Mouse (Mus musculus): ENCODE results near the gene Rgs8.

Rgs8 gene

DNA sequence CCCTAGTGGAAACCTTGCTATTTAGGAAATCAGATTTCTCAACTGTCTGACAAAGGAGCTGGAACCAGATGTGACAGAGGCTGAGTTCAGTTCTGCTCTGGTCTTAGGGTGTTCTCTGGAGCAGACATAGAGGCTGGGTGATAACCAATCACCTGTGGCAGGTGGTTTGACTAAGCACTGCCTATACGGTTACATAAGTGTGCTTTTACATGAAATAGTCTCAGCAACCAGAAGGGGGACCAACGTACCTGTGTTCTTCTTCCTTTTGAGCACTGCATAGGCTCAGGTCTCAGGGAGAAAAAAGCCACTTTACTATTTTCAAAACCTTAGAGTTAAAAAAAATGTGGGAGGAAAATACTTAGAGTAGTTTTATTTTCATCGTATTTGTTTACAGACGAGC lies 22.8 kb downstream of the Rgs8 start:
- no peak for DNase-seq

DNA sequence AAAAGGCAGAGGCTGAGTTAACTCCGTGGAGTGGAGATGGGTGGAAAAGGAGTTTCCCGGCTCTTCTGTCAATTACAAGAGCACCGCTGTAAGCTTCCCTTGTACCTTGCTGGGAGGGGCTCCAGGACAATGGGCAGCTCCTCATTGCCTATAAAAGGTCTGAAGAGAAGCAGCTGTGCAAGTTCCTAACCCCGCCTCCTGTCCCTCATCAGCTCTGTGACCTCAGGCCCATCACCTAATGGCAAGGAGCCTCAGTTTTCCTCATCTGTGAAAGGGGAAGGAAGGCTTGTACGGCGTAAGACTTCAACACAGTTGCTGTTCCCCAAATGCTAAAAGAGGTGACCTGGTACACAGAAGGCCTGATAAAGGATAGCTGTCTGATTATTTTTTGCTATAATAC lies 24.8 kb downstream of the Rgs8 start:
- no peak for DNase-seq

DNA sequence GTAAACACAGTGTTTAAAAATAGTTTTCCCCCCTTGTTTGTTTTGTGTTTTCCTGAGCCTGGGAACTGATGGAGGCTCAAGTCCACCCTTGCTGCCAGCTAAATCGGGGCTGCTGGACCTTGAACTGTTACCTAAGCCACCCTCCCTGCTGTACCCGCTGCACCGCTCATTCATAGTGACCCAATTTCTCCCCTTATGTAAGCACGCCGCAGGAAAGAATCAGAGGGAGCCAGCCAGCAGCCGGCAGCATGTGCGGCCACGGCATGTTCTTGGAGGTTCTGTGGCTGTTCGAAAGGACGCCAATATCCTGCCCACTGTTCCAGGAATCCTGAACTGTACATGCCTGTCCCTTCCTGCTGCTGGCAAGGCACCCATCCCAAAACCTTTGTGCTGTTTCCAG lies 26.3 kb downstream of the Rgs8 start:
- peak; percentile 87 for DNase-seq

DNA sequence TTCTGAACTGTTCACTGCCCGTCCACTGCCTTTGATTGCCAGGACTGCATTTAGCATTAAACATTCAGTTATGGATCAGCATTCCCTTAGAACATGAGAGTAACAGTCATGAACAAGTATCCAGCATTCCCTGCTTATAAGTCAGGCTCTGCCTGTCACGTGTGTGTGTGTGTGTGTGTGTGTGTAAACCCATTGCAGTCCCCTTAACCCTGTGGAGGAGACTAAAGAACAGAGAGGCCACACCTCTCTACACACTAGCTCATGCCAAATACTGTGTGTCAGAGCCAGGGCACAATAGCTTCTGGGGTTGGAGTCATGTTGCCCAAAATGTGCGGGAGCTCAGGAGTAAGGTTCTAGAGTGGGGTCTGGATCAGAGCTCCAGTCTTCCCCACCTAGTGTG lies 26.8 kb downstream of the Rgs8 start:
- no peak for DNase-seq

DNA sequence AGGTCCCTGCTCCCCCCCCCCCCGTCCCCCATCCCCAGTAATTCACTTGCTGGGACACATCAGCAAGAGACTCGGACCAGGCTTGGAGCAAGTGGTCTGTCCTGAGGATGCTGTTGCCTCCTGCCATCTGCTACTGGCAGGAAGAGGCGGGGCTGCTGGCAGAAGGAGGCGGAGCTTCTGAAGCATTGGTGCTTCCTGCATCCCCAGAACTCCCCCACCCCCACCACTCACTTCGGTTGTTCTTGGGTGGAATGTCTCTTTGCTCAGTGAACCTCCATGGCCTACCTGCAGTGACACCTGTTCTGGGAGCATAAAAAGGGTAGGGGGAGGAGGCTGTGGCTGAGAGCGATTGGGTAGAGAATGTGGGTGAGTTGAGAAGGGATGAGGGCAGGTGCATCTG lies 27.5 kb downstream of the Rgs8 start:
- peak; percentile 58 to 68 for DNase-seq

DNA sequence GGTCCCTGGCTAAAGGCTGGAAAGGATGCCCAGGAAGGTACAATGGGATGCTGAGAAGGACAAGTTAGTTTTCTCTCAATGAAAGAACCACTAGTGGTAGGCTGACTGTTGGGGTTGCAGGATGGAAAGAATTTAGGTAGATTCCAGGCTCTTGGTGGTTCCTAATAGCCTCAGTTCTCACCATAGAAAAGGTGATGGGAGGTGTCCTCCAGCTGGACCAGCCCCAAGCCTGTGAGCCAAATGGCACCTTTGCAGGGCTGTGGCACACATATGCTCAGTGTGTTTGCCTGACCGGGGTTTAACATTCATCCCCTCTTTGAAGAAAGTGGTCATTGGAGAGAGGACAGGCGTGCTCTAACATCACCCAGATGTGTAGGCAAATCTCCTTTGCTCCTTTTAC lies 28.2 kb downstream of the Rgs8 start:
- DNase-seq, result peak; percentile 71 to 73

DNA sequence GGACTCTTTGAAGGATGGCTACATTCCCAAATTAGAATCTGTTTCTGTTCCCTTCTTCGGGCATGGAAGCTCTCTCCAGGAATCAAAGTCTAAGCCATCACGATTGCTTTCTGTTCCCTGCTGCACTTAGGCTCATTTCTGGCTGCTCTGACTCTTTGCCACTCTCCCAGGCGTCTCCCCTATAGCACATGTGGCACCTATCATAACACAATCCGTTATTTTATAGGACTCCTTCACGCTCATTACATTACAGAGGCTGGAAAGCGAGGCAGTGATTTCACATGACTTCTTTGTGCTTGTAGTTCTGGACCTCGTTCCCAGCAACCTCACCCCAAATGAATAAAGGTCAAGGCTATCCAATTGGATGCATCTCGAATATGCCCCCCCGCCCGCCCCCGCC lies 30.4 kb downstream of the Rgs8 start:
- no peak for DNase-seq

DNA sequence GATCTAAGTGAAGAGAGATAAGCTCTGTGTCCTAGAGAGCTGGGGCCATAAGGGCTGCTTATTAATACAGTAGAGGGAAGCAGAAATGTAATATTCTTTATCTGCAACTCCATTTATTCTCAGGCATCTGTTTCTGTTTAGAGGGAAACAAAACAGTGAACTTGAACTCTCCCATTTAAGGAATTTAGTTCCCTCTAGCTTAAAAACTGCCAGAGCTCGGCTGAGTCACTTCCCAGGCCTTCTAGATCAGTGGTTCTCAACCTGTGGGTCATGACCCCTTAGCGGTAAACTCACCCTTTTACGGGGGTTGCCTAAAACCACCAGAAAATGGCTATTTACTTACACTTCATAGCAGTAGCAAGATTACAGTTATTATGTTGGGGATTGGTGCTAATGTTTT lies 32.8 kb downstream of the Rgs8 start:
- no peak for DNase-seq

DNA sequence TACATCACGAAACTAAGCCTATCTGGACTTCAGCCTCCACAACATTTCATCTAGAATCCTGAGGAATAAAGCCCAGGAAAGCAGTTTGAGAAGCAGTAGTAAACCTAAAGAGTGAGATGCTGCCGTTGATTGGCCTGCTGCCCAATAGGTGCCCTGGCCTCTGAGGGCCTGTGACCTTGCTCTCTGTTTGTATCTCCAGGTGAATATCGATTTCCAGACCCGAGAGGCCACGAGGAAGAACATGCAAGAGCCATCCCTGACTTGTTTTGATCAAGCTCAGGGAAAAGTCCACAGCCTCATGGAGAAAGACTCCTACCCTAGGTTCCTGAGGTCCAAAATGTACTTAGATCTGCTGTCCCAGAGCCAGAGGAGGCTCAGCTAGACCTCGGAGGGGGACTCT lies 39.7 kb downstream of the Rgs8 start:
- DNase-seq, result no peak

DNA sequence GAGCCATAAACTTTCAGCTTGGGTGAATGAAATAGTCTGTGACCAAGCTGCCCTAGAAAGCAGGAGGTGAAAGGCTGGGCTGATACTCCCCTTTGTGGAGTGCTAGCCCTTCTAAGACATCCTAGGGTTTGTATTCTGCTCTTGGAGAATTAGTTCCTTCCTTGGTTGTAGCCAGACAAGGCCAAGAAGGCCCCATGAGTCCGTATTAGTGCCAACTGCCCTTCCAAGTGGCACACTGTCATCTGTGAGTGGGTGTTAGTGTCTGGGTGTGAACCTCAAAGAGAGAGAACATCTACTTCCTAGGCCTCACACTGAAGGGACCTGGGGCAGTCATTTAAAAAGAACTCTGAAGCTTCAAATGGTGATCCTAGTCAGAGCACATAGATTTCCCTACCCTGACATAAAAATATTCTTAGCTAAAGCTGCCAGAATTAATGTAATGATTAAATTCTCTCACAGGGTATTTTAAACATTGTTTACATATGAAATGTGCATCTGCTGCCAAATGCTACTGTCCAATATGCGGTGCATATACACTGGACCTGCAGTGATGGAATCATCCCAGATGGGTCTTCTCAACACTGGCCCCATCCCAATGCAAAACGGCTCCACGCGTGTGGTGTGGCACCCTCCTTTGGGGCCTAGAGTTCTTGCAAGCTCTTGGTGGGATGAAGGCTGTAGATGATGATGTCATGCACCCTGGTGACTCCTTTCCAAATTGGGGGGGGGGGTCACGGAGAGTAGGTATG lies 41.7 kb downstream of the Rgs8 start:
- peak; percentile 27 to 55 for DNase-seq

DNA sequence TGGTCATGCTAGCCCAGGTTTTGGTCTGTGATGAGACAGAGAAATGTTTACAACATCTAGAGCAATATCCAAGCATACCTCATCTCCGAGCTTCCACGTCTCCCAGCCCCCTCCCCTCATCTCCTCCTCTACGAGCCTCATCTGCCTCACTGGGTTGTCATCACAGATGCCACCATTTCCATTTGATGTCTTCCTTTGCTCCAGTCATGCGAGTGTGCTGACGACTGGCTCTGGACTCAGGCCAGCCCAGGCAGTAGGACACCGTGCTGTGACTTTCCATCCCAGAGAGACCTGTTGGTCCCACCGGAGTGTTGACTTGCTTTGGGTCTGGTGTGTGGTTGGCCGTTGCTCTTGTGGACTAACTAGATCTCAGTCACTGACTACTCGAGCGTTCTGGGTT lies 42.6 kb downstream of the Rgs8 start:
- peak; percentile 81 to 83 for DNase-seq

DNA sequence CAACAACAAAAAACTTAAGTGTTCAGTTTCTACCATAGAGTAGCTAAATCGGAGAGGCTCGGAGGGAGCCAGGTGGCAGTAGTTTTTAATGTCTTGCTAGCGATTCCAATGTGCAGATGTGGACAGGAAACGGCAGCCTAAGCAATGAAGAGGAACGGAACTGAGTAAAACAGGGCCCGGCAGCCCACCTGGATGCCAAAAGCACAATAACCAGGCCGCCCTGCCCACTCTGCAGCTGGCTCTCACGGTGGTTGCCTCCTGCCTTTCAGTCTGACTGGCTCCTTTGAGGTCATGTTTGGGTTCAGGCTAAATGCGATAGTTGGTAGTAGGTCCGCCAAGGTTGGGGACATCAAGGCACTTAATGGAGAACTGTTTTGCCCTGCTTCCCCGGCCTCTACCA lies 43.3 kb downstream of the Rgs8 start:
- DNase-seq, result peak in 1 of 2 experiments; percentile 10

DNA sequence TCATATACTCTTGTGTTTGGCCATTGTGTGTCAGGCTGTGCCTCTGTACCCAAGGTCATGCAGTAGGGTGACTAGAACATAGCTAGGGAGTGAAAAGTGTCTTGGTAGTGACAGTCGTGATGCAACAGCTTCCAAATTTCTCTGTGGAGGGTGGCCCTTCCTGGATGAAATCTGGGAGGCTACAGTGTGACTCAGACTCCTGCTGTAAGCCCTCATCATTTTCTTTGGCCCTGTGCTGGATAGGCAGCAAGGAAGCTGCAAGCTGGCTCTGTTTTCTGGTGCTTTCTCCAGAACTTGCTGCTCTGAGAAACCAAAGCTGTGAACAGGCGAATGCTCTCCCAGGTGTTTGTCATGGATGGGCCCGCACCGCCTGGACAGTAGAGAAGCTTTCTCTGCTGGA lies 43.7 kb downstream of the Rgs8 start:
- no peak for DNase-seq

DNA sequence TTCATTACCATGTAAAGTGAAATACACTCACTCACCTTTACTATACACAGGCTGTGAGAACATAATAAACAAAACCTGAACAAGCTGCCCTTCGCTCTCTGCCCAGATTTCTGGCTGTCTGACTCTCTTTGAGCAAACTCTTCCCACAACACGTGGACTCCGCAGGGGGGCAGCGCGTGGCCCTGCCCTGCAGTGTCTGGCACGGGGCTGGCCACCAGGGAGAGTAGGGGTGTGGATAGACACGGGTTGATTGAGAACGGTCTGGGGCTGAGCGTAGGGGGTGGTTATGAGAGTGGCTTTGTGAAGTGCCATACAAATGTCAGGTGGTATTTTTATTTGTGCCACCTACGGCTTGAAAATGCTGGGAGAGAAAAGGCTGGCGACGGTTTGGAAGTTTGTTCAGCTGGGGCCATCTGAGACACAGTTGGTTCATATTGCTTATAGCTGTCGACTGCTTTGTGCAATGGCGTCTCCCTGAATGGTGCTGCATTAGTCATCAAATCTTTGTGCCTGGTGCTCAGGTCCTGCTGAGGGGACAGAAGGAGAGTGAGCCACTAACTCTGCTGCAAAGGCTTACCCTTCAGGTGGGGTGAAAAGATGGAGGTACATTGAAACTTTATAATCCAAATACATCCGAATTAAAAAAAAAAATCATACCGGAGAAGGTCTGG lies 44.9 kb downstream of the Rgs8 start:
- DNase-seq, result peak; percentile 74

DNA sequence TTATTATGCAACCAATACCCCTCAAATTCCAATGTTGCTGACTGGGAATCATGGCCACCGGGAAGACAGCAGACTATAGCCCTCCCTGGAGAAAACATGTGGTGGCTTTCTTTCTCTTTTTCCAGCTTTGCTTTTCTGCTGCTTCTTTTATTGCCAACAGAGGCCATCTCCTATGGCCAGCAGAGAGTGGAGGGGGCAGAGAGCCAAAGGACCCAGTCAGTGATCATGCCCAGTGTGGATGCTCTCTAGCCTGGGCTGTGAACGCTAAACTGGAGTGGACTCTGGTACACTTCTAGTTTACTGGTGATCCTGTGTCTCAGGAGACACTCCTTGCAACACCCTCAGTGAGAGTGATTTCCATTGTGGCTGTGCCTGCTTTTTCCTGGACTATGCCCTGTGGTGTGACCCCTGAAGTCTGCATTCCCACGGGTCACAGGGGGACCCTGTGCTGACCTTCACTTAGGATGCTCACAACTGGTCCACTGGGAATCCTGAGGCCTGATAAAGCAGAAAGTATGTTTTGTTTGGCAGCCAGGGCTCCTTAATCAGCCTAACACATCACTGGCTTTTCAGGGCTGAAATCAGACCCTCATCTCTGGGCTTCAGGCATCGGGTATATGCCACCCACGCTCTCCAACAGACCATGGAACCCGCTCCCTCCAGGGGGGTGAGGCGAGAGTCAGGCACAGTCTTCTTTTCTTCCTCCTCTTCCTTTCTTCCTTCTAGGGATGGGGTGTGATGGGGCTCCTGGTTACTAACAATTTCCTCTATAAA lies 45.7 kb downstream of the Rgs8 start:
- DNase-seq, result no peak

DNA sequence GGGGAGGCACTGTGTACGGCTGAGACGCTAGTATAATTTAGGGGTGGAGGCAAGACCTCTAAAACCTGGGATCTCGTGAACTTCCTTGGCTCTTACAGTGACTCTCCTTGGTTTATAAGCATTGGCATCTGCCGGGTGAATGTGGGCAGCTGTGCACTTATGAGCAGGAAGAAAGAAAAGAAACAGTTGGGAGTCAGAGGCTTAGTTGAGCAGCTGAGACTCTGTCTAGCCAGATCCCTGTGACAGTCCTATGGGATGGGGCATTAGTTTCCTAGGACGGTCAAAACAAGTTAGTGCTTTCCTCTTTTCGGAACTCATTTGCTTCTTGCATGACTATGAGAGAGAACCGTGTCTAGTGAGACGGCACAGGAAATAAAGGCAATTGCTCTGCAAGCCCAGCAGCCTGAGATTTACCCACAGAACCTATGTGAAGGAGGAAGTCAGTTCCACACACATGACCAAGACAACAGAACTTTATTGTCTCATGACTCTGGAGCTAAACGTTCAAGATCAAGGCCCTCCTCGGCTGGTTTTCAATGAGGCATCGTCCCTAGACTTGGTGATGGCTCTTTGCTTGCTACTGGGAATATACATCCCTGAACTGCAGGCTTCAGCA lies 47.7 kb downstream of the Rgs8 start:
- DNase-seq, result no peak

DNA sequence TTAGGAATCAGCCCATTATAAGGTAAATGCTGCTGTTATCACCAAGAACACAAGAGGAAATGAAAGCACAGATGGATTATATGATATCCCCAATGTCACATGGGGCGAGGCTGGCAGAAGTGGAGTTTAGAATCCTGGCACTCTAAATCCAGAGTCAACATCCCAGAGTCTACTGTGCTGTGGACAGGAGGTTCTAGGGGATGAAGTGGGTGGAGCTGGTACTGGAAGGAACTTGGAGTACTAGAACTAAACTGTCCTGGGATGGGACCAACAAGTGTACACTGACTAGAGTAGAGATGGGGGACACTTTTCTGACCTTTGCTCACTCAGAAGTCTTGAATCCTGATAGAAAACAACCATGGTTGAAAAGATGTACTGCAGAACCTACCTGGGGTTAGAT lies 48.6 kb downstream of the Rgs8 start:
- no peak for DNase-seq

DNA sequence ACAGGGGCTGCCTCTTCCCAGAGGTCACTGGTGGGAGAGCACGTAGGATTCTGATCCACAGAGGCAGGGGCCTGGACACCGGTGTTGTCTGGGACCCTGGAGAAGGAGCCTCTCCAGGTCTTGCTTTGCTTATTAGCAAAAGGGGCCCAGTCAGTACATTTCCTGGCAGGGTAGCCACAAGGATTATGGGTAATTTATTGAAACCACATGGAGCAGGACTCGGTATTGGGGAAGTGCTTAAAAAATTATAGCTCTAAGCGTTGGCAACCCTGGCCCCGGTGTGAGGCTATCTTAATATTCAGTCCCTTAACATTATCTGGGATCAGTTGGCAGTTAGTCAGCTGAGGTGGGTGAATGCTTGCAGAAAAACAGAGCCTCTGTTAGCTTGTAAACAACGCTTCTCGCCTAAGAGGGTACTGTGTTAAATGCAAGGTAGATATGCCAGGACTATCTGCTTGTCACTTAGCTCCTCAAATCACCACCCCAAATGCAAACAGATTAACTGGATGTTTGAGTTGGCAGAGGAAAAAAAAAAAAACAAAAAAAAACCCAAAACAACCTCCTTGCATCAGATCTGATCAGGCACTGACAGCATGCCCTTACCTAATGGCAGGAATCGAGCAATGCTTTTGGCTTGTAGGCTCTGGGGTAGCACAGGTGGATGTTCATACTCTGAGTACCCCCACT lies 49.5 kb downstream of the Rgs8 start:
- DNase-seq, result no peak

DNA sequence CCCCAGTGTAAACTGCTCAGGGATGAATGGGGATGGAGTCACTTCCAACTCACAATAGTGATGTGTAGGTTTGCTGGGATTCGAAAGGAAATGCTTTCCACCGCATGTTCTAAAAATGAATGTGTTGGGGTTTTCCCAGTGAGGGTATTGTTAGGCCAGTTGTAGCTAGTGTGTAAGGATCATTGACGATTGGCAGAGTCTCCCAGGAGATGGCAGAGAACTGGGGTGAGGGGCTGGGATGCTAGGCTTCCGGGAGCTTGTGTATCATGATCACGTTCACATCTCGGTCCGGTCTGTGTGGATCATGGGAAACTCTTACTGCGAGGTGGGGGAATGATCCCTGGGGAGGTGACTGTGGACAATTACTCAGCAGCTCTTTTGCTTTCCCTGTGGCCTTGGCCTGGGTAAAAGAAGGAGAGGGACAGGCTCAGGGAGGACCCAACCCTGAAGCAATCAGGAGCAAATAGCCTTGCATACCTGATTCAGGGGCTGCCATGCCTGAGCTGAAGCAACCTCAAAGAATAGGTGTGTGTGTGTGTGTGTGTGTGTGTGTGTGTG lies 50.1 kb downstream of the Rgs8 start:
- DNase-seq, result no peak

DNA sequence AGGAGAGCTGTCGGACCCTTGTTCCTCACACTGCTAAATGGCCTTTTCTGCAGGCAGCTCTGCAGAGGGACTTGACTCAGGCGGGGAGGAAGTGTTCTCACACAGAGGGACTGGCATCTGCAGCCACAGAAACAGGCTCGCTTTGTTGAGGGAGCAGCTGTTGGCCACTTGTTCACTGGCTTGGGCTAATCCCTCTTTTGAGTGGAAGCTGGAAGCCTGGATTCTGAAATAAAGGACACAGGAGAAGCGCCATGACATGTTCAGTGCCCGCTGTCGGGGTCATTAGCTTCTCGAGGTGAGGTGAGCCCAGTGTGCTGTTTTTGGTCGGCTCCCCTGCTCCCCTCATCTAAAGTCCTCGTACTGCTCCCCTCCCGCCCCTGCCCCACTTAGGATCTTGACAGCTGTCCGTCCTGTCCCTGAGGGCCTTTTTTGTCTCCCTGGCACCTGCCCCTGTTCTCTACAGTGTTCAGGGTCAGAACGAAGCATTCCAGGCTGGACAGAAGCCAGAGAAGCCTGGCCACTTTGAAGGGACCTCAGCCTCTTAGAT lies 50.7 kb downstream of the Rgs8 start:
- DNase-seq, result peak; percentile 61 to 67

DNA sequence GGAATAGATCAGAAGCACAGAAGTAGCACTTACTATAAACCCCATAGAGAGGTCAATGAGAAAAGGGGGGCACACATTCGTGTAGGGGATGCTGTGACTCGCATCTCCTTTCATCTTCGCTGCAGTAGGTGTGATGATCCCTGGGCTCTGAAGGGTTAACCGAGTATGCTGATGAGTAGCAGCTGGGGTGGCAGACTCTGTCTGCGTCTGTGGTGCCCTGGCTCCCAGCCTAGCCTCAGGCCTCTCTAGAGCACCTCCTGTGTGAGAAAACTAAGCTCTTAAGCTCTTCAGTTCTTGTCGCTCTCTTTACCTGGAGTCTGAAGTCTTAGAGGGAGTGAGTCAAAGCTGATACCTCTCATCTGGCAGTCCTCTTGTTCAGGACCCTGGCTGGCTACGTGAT lies 51.3 kb downstream of the Rgs8 start:
- DNase-seq, result peak; percentile 67 to 74

DNA sequence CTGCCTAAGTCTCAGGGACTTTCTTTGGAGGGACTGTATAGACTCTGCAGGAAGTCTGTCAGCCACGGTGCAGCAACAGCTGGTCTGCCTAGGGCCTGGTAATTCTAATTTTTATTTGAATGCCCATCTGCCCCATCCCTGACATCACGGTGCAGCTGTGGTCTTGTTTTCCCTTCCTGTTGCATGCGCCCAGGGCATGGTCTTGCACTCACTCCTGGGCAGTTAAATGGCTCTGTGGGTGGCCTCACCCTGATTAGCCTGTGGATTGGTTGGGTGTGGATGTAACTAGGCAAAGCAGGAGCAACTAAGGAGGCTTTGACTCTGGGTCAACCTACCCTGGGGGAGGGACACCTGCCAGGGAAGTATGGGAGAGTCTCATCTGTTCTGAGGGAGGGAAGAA lies 52.2 kb downstream of the Rgs8 start:
- peak in 1 of 2 experiments; percentile 16 for DNase-seq
